Mouse (Mus musculus): Measurements from ENCODE around the gene Anapc2.

DNA sequence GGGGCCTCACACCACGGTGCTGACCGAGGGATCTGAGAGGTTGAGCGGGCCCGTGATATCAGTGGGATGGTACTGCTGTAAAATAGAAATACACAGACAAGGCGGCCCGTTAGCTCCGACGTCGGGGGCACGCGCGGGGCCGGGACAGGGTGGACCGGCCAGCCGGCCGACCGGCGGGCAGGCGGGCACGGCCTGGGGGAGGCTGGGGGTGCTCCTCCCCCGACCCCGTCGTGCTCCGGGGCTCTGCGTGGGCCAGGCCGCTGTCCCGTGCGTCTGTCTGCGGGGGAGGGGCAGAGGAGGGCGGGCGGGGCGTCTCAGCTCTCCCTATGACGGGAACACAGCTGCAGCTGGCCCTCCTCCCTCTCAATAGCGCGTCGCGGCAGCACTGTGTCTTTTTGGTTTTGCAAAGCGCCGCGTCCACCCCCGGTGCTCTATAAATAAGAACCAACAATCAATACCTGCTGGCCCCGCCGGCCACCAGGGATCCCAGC, 19.8 kb downstream of the Anapc2 start:
- TF ChIP-seq CTCF (IDR thresholded peaks at IDR 0.05; ENCODE audit: low read depth, low read length) = no peak
- no peak for TF ChIP-seq POLR2A (IDR thresholded peaks at IDR 0.05; ENCODE audit: insufficient read depth, low read length)
- TF ChIP-seq EP300 (IDR thresholded peaks at IDR 0.05; ENCODE audit: insufficient read depth, low read depth, low read length) = no peak
